Mouse (Mus musculus): ENCODE measurements around the gene Slc25a40.

Slc25a40 gene

DNA sequence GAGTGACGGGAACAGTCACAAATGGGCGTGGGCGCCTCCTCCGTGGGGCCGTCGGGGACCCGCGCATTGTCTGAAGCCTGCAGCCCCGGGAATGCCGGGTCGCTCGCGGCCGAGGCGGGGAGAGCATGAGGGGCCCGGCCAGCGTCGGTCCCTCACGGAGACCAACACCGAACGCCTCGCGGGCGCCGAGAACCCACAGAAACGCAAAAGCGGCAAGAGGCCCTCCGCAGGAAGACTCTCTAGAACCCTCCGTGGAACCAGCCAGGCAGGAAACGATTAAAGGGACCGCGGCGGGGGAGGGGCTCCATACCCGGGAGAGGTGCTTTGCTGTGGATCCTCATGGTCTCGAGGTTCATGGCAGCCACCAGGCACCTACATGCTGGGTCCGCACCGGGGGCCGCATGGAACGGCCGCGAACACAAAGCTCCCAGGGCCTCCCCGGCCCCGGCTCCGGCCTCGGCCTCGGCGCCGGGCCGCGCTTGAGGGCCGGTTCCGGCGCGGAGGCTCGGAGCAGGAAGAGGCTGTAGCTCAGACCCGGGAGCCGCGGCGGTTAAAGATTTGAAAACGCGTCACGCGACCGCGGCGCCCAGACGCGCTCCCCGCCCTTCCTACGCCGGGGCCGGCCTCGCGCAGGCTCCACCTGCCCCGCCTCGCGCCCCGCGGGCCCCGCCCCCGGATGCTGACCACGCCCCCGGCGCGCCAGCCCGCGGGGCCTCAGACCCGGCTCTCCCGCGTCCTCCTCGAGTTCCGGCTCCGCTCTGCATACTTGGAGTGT is at the start of gene Slc25a40, which contains the start of gene Dbf4:
TSS of gene Slc25a40 (plus strand) at position 694 of the 775 bp plus-strand sequence.
TSS of gene Dbf4 (minus strand) at position 560 of the 775 bp plus-strand sequence.
- DNase-seq (ENCODE audit: low read depth, low spot score) = peak; percentile 83

DNA sequence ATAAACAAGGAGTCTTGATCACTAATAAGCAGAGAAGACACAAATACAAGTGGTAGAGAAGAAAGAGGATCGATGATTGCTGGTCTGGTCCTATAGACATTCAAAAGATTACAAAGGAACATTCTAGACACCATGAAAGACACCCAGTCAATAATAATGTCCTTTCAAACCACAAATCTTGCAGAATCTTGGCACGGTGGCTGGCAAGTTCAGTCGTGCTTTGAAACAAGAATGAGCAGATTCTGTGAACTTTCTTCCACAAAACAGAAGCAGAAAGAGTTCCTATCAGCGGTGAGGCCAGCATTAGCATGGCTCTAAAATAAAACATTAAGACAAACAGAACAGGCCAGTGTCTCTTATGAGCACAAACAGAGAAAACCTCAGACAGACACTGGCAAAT is 49.2 kb upstream of the Slc25a40 start:
- no peak for DNase-seq (ENCODE audit: low read depth, low spot score)

- no peak for DNase-seq (ENCODE audit: low read depth, low spot score)
These were observed 48.2 kb upstream of the Slc25a40 start for GRCm38 (mm10) chr5:8374297-8374906.

- DNase-seq (ENCODE audit: low read depth, low spot score) = no peak
These were observed 28.6 kb upstream of the Slc25a40 start for GRCm38 (mm10) chr5:8393891-8394583.

GRCm38 (mm10) chr5:8397587-8398249 is 24.9 kb upstream of the Slc25a40 start:
- no peak for DNase-seq (ENCODE audit: low read depth, low spot score)

GRCm38 (mm10) chr5:8408746-8409145 is 13.9 kb upstream of the Slc25a40 start:
- no peak for DNase-seq (ENCODE audit: low read depth, low spot score)

DNA sequence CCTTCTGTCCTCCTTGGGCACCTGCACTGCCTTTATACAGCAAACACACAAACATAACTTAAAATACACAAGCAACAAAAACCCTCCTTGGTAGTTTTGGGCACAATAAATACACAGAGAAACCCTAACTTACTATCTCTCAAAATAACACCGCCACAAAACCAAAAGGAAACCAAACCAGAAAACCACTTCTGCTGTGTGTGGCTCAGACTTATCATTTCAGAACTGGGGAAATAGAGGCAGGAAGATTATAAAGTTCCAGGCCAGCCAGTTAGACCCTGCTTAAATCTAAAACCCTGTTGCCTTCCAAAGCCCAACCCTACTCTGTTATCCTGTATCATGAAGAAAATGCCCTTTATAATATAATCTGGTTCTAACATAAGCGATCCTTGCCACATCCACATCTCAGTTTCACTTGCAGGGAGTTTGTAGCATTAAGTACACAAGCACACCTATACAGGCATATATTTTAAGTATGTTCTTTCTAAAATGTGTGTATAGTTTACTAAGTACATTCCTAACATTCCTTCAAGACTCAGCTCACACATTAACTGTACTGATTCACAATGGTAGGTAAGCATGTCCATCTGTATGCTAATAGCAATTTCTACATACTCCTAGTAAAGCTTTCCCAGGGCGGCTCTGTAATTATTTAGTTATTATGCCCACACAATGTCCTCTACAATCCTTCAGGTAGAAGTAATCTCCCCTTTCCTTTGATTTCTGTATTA is 5.8 kb upstream of the Slc25a40 start:
- no peak for DNase-seq (ENCODE audit: low read depth, low spot score)

DNA sequence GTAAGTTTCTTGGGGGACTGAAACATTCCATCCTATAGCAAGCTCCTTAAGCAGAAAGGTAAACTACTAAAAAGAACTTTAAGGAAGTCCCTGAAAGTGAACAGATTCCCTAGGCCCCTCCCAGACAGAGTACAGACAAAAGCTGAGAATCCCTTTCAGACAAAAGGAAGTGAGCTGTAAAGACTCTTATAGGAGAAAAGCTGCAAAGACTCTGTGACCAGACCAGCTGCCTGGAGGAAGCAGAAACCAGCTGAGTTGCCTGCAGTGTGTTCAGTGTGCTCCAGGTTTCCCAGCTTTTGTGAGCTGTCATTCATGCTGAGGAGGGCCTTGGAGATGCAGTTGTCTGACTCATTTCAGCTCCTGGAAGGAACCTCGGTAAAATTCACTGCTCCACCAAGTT is 5.2 kb upstream of the Slc25a40 start:
- peak; percentile 23 for DNase-seq (ENCODE audit: low read depth, low spot score)

GRCm38 (mm10) chr5:8421424-8421823 is 1.2 kb upstream of the Slc25a40 start:
- DNase-seq (ENCODE audit: low read depth, low spot score) = no peak

GRCm38 (mm10) chr5:8422932-8423928 is 580 bp downstream of the Slc25a40 start:
- DNase-seq (ENCODE audit: low read depth, low spot score) = no peak

GRCm38 (mm10) chr5:8424116-8424515 is 1.5 kb downstream of the Slc25a40 start:
- peak; percentile 97 for DNase-seq (ENCODE audit: low read depth, low spot score)

DNA sequence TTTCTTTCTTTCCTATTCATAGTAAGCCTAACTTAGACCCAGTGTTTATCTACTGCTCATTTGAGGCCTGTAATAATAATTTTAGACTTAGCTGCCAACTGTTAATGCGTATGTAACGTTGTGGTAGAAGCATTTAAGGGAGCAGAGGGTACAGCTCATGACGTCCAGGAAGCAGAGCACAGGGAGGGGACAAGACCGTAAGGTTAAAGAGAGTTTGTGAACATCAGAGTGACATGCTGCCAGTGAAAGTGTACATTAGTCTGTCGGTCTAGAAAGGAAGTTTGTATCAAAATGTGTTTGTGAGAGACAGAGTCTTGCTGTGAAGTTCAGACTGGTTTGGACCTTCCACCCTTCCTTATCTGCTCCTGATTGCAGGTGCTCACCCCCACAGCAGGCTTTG is 3.2 kb downstream of the Slc25a40 start:
- no peak for DNase-seq (ENCODE audit: low read depth, low spot score)

DNA sequence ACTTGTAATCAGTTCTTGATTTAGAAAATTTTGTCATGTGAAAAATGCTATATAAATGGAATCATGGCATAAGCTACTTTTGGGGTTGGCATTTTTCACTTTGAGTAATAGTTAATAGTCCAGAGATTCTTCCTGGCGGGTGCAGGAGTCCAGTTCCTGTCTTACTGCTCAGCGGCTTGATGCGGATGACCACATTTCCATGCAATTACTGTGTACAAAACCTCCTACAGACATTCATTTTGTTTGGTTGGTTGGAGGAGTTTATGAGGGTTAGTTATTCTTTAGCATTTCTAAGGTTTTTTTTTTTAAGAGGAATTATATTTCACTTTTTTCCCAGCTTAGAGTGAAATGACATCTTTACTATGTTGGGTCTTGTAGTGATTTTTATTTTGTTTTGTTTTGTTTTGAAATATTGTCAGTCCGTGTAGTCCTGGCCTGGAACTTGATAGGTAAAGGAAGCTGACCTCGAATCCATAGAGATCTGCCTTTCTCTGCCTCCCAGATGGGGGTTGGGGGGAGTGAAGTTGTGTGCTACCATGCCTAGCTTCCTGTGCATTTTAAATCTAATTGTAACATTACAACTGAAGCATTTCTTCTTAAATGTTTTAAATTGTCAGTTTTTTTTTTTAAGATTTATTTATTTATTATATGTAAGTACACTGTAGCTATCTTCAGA is 15.0 kb downstream of the Slc25a40 start:
- no peak for DNase-seq (ENCODE audit: low read depth, low spot score)

DNA sequence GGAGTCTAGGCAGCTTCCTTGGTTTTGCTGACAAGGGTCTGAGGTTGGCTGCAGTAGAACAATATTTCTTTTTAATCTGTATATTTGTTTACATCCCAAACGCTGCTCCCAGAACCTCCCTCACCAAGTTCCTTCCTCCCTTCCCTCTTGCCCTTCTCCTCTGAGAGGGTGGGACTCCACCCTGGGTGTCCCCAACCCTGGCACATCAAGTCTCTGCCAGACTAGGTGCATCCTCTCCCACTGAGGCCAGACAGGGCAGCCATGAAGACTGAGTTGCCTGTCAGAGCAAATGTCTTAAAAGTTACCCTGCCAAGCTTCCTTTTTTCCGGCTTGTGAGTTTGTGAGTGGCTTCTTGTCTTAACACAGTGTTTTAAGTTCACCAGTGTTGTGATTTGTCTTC is 16.4 kb downstream of the Slc25a40 start:
- DNase-seq (ENCODE audit: low read depth, low spot score) = no peak

DNA sequence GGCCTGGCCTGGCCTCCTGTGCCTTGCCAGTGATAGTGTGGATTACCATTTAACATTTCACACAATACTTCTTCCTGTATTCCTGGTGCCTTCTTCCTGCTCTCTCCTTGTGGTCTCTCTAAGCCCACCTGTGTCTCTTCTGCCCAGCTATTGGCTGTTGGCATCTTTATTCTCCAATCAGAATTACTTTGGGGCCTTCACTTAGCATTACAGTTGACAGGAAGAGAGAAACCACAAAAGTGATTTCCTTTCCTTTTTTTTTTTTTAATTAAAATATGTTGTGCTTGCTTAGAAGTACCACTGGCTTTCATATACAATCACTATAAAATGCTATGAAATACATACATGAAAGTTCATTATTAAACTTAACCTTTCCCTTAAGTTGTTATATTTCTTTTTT is 32.9 kb downstream of the Slc25a40 start:
- DNase-seq (ENCODE audit: low read depth, low spot score) = no peak

DNA sequence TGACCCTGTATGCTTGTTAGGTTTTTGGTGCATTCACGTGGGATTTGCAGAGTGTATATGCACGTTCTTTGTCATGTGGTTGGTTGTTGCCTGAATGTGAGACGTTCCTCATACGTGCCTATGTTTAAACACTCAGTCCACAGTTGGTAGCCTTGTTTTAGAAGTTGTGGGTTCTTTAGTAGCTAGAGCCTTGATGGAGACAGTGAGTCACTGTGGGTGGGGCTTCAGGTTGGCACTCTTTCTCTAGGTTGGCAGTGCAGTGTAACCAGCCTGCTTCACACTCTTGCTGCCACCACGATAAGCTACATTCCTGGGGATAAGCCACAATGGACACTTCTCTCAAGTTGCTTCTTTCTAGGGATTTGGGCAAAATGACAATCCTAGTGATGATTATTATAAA is 33.9 kb downstream of the Slc25a40 start:
- DNase-seq (ENCODE audit: low read depth, low spot score) = no peak

DNA sequence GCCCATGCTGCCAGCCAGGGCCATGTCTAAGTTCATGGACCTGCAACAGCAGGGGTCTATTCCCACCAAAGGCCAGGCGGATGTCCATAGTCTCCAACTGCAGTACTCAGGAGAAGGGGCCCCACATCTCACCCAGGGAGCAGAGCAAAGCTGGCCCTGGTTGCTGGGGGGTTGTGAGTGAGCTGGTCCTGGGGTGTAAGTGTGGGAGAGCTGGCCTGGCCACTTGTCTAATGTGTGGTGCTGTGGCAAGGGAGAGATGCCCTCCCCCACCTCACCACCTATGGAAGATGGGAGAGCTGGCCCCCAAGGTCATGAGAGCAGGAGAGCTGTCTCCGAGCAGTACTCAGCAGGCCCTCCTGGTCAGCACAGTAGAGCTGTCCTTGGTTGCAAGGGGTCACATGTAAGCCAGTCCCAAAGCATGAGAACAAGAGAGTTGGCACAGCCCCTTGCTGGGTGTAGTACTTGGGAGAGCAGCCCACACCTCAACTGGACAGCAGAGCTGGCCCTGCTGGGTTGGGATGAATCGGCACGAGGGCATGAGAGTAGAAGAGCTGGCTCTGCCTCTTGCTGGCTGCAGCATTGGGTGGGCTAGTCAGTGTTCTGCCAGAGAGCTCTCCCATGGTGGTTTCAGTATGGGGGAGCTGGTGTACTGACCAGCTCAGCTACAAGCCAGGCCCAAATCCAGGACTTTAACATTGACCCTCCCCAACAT is 65.5 kb downstream of the Slc25a40 start:
- no peak for DNase-seq (ENCODE audit: low read depth, low spot score)

DNA sequence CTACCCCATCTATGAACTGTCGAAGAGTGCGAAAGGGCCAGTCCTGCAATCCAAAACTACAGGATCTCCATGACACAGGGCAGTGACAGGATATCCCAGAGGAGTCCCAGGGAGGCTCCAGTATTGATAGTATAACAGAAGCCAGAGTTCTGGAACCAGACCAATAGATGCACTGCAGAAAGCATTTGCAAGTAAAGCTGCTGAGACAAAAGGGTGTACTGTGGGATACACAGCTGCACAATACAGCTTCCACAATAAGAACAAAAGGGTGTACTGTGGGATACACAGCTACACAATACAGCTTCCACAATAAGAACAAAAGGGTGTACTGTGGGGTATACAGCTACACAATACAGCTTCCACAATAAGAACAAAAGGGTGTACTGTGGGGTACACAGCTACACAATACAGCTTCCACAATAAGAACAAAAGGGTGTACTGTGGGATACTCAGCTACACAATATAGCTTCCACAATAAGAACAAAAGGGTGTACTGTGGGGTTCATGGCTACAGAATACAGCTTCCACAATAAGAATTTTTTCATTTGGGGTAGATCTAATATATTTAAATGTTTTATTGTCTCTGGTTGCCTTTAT is 66.1 kb downstream of the Slc25a40 start:
- peak; percentile 44 for DNase-seq (ENCODE audit: low read depth, low spot score)

Measured in ES-CJ7 (cell line).